Mouse (Mus musculus) midbrain, embryonic 15.5 days (tissue): Measurements from ENCODE around the gene Spata32. TPM values are rescaled to one million over a fixed set of nuclear protein-coding genes. Genes with fewer than 3 reads are reported as not detected.

Experiments
- ATAC-seq: fragments of 200-750 bp; cut with Nextera tagmentation; replicated peaks from 2 replicates; pipeline ENCODE4 v1.8.0; 2017; ENCODE audit warnings: moderate TSS enrichment
- H3K27ac ChIP-seq: fragments of 300-500 bp; sonication (generic); 2 replicates; pipeline ENCODE4 v1.5.1; 2015; ENCODE audit warnings: mild to moderate bottlenecking, inconsistent platforms
- H3K27me3 ChIP-seq: fragments of 300-500 bp; sonication (generic); replicated peaks from 2 replicates; pipeline ENCODE4 v1.6.1; 2015; ENCODE audit warnings: inconsistent platforms
- H3K36me3 ChIP-seq: fragments of 300-500 bp; sonication (generic); replicated peaks from 2 replicates; pipeline ENCODE4 v1.6.1; 2015; ENCODE audit warnings: inconsistent platforms
- H3K4me1 ChIP-seq: fragments of 300-500 bp; sonication (generic); 2 replicates; pipeline ENCODE4 v1.6.1; 2015; ENCODE audit warnings: inconsistent platforms
- H3K4me2 ChIP-seq: fragments of 300-500 bp; sonication (generic); 2 replicates; pipeline ENCODE4 v1.6.1; 2015; ENCODE audit warnings: inconsistent platforms, mild to moderate bottlenecking, moderate library complexity
- H3K4me3 ChIP-seq: fragments of 300-500 bp; sonication (generic); 2 replicates; pipeline ENCODE4 v1.5.1; 2015; ENCODE audit warnings: mild to moderate bottlenecking, inconsistent platforms
- H3K9ac ChIP-seq: fragments of 300-500 bp; sonication (generic); 2 replicates; pipeline ENCODE4 v1.6.1; 2015; ENCODE audit warnings: mild to moderate bottlenecking, inconsistent platforms
- H3K9me3 ChIP-seq: fragments of 300-500 bp; sonication (generic); 2 replicates; pipeline ENCODE4 v1.6.1; 2016; ENCODE audit warnings: inconsistent platforms
- WGBS: fragments of 180-500 bp; shearing (Covaris S2); methylation state at CpG from one replicate; pipeline ENCODE4 v1.1.7; 2015; ENCODE audit warnings: mixed read lengths; 5-methylcytosine and 5-hydroxymethylcytosine counted together
- polyA plus RNA-seq: library from polyadenylated mRNA; unstranded; fragments of >200 nt; fragmentation: Nextera tagmentation; extraction: Ambion mirVana; gene quantifications from 2 replicates; pipeline ENCODE4 v1.2.1, GENCODE M21; 2015

Gene Spata32
- polyA plus RNA-seq, 1 experiment from 2014 or later, result 0.71 TPM

DNA sequence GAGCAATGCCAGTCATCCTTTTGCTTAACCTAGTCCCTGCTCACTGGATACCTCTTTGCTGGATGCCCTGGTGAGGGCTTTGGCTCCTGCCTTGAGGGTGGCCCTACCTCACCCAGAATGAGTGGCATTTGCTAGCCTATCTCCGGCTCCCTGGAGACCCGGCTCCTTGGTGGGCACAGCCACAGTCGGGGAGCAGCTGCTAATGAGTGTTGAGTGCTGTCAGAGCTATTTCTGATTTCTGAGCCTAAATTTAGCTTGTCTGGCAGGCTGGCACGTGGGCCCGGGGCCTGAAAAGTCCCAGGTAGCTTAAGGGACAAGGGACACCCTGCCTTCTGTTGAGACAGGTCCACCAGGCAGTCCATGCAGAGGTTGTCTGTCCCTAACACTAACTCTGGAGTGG, 41.0 kb downstream of the Spata32 start:
- no peak for ATAC-seq
- Histone ChIP-seq H3K36me3 (no peaks in the 10 kb centered on the region), H3K9me3 (no peaks in the 10 kb centered on the region), H3K4me1 (peaks cover 26% of the 10 kb centered on the region), H3K9ac (no peak overlapping the region), H3K4me2 (no peak overlapping the region), H3K27ac (no peak overlapping the region), H3K4me3 (no peak overlapping the region), H3K27me3 (no peaks in the 10 kb centered on the region)
- 71% methylated on average over 5 of the region's 5 CpGs for WGBS

DNA sequence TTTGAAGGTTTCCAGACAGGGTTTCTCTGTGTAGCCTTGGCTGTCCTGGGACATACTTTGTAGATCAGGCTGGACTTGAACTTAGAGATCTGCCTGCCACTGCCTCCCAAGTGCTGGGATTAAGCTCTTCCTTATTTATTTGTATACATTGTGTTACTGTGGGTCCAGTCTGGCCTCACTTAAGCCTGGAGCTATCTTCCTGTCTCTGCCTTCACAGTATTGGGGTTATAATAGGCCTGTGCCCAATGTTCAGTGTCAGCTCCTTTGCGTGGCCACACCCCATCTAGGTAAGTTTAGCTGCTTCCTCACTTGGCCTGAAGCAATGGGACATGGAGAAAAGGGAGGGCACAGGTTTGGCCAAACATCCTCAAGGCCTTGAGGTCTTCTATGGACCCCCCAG, 41.7 kb downstream of the Spata32 start:
- H3K4me3 ChIP-seq, result no peak overlapping the region
- H3K4me2 ChIP-seq, result no peak overlapping the region
- no peaks in the 10 kb centered on the region for H3K36me3 ChIP-seq
- no peak overlapping the region for H3K27ac ChIP-seq
- H3K9me3 ChIP-seq, result no peaks in the 10 kb centered on the region
- WGBS, result 95% methylated on average over 1 of the region's 1 CpGs
- H3K27me3 ChIP-seq, result no peaks in the 10 kb centered on the region
- no peak for ATAC-seq
- H3K9ac ChIP-seq, result no peak overlapping the region
- H3K4me1 ChIP-seq, result peaks cover 34% of the 10 kb centered on the region

DNA sequence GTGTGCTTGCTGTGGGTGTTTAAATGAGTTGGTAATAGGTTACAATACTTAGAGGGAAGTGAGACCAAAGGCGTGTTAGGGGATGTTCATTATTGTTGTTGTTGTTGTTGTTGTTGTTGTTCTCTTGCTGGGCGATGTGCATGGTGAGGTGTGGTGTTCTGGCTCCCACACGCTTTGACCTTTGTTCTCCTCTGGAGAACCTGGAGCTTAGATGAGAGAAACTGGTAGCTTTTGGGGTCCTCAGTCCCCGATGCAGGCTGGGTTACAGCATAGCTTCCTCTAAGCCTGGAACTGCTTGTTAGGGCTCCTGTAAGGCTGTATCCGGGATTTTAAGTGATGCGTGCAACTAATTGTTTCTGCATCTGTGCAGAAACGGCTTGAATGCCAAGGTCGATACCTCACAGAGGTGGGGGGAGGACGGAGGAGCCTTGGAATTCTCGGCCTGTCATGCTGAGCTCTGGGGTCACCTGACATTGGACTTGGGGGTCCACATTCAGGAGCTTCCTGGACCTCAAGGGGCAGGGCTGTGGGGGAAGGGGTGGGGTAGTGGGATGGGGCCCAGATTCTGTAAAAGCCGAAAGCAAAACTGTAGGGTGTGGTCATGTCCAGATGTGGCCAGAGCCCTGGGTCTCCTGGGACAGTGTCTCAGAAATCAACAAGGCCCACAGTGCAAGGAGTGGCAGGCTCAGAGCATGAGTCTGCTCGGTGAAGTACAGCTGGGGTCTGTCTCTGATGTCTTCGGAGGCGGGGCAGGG, 42.4 kb downstream of the Spata32 start:
- no peak overlapping the region for H3K9ac ChIP-seq
- no peaks in the 10 kb centered on the region for H3K36me3 ChIP-seq
- H3K4me2 ChIP-seq, result no peak overlapping the region
- H3K4me1 ChIP-seq, result peaks cover 38% of the 10 kb centered on the region
- no peak for ATAC-seq
- H3K27me3 ChIP-seq, result no peaks in the 10 kb centered on the region
- H3K4me3 ChIP-seq, result no peak overlapping the region
- no peaks in the 10 kb centered on the region for H3K9me3 ChIP-seq
- WGBS, result 79% methylated on average over 14 of the region's 14 CpGs
- H3K27ac ChIP-seq, result no peak overlapping the region

DNA sequence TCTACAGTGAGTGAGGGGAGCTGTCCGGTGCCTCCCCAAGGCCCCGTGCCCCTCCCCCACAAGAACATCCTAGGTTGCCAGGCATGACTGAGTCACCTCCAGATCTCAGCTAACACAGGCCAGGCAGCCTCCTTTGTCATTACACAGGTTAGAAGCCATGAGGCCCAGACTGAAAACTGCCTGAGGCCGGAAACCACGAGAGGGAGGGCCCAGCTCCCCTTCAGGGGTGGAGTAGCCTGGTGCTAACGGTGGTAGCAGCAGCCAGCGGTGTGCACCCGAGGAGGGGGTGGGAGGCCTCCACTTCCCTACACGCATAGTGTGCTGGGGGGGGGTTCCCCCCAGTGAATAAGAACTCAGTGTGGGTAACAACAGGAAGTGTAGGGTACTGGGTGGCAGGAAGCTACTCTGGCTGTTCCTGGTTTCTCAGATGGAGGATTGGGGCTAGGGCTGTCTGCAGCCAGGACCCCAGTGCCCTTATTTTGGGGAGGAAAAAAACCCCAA, 43.3 kb downstream of the Spata32 start:
- Histone ChIP-seq H3K27ac (no peak overlapping the region), H3K36me3 (no peaks in the 10 kb centered on the region), H3K9me3 (no peaks in the 10 kb centered on the region), H3K4me1 (peaks cover 44% of the 10 kb centered on the region), H3K4me3 (no peak overlapping the region), H3K4me2 (no peak overlapping the region), H3K27me3 (no peaks in the 10 kb centered on the region), H3K9ac (no peak overlapping the region)
- 60% methylated on average over 8 of the region's 8 CpGs for WGBS
- no peak for ATAC-seq

DNA sequence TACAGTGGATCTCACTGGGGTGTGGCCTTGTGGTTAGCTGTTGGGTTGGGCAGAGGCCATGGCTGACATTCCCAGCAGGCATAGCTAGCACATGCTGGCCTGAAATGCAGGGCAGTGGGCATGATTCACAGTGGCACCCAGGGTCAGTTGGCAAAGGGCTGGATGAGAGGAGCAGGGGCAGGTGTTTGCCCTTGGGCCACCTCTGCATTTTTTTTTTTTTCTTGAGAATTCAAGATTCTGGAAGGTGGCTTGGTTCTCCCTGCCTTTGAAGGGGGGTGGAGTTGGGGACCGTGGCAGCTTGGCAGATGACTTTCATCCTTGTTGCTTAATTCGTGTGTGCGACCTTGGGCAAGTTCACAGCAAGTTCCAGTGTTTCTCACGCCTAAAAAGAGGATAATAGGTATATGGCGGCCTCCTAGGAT, 43.8 kb downstream of the Spata32 start:
- Histone ChIP-seq H3K4me2 (no peak overlapping the region), H3K9me3 (no peaks in the 10 kb centered on the region), H3K4me1 (peaks cover 49% of the 10 kb centered on the region), H3K9ac (no peak overlapping the region), H3K27me3 (no peaks in the 10 kb centered on the region; the same call in 1 of the 2 replicates), H3K36me3 (no peaks in the 10 kb centered on the region), H3K27ac (no peak overlapping the region), H3K4me3 (no peak overlapping the region)
- 78% methylated on average over 5 of the region's 5 CpGs for WGBS
- ATAC-seq, result no peak

DNA sequence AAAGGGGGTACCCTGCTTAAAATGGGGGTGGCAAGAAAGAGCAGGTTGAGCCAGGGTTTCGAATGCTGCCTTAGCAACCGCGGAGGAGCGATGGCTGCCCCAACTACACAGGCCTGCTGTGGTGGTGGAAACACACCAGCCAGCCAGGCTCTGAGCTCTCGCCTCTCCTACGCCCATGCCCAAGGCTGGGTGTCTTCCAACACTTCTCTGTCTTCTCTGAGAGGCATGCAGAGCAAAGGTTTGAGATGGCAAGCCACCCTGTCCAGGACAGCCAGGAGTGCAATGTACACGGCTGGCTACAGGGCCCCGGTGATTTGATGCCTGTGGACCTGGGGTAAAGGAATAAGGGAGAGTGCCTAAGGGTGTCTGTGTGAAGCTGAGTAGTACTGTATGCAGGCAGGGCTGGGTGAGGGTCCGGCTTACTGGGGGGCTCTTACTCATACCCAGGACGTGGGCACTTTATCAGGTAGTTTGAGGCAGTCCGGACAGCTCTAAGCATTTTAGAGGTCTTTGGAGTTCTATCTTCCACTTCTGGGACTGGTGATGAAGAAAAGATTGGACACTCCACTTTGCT, 44.4 kb downstream of the Spata32 start:
- 93% methylated on average over 11 of the region's 11 CpGs for WGBS
- Histone ChIP-seq H3K4me3 (no peak overlapping the region), H3K27ac (no peak overlapping the region), H3K4me2 (no peak overlapping the region), H3K9ac (no peak overlapping the region), H3K36me3 (no peaks in the 10 kb centered on the region), H3K27me3 (no peaks in the 10 kb centered on the region; the same call in 1 of the 2 replicates), H3K4me1 (peaks cover 55% of the 10 kb centered on the region), H3K9me3 (no peaks in the 10 kb centered on the region)
- no peak for ATAC-seq

DNA sequence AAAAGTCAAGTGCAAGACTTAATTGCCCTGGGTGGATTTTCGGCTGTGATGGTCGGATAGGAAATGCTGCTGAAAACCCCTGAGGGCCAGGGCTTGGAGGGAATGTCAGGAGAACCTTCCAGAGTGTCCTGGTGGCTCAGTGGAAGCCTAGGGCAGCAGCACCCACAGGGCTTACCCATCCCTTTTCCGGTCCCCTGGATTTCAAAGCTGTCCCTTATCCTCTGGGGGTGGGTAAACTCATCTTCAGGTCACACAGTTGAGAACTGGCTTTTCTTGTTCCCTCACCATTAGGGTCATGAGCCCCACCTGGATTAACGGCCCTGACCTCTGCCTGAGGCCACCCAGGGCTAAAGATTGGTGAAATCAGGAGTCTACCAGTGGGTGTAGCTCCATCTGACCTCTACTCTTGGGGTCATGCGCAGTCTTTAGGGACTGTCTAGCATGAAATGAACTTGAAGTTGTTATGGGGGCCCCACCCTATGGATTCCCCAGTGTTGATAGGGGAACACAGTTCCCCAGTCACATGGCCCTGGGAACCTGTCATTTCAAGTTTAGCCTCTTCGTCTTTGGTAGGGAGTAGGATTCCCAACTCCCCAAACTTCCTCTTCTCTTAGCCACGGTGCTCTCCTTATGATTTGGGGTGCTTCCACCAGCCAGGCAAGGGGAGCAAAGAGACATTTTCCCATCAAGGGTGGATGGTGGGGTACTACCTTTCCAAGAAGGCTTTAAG, 45.0 kb downstream of the Spata32 start:
- Histone ChIP-seq H3K27ac (no peak overlapping the region), H3K9ac (0 out of 2 replicates have a peak overlapping the region, but pooled peaks have one; percentile 2), H3K27me3 (no peaks in the 10 kb centered on the region; the same call in 1 of the 2 replicates), H3K4me1 (peaks cover 56% of the 10 kb centered on the region), H3K4me3 (no peak overlapping the region; the same call in 1 of the 2 replicates), H3K4me2 (peak overlapping the region; percentile 86), H3K9me3 (no peaks in the 10 kb centered on the region), H3K36me3 (no peaks in the 10 kb centered on the region)
- no peak for ATAC-seq
- 84% methylated on average over 7 of the region's 7 CpGs for WGBS

DNA sequence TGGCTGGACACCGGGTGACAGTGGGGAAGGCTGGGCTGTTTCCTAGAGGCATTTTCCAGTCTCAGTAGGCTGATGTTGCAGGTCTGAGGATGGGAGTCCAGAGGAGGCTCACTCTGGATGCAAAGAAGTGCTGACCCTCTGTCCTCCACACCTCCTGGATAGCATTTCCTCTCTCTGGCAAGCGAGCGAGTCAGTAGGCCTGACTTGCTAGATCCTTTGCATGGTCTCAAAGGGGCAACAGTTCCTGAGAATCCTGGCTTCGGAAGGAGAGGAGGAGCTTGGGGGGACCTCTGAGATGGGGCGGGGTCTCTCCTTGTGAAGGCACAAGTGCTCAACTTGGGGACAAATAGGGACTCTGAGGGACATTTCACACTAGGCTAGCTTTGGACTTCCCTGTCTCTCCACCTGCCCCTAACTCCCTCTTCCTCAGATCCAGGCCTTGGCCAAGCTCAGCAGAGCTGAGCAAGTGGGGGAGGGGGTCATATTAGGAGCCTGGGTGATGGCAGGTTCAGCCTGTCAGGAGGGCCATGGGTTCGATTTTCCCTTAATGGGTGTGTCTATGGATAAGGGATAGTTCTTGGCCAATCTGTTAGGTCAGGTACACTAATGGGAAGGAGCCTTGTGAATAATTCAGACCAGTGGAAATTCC, 45.7 kb downstream of the Spata32 start:
- no peak for ATAC-seq
- no peaks in the 10 kb centered on the region; the same call in 1 of the 2 replicates for H3K27me3 ChIP-seq
- WGBS, result 67% methylated on average over 6 of the region's 6 CpGs
- H3K27ac ChIP-seq, result no peak overlapping the region
- H3K9ac ChIP-seq, result 0 out of 2 replicates have a peak overlapping the region, but pooled peaks have one; percentile 80
- peak overlapping the region; percentile 54 for H3K4me3 ChIP-seq
- no peaks in the 10 kb centered on the region for H3K9me3 ChIP-seq
- H3K36me3 ChIP-seq, result no peaks in the 10 kb centered on the region
- H3K4me2 ChIP-seq, result peak overlapping the region; percentile 86
- peaks cover 56% of the 10 kb centered on the region for H3K4me1 ChIP-seq

DNA sequence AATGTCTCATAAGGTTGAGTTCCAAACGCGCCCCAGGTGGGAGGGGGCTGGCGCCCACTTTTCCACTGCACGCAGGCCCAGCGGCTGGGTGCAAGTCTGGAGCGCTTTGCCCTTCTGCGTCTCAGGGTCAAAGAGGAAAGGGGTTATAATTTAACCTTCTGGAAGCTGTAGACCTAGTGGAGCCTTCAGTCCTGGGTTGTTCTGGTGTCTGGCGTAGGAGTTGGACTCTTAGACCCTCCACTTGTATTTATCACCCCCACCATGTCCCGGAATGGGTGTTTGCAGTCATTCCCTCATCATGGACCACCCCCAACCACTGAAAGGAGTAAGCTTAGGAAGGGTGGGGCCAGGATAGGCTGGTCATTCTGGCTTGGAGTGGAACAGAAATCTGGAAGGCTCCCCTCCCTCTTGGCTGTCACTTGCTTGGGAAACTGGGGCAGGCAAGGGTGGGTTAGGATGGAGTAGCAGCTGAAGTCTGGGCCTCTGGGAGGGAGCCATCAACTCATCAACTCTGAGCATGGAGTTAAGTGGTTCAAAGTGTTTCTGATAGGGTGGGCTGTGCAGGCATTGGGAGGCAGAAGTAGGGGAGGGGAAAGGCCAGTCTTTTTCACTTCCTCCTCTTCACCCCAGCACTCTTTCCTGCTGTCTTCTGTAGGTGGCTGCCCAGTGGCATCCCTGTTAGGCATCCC, 46.4 kb downstream of the Spata32 start:
- no peaks in the 10 kb centered on the region for H3K36me3 ChIP-seq
- no peak for ATAC-seq
- H3K4me3 ChIP-seq, result peak overlapping the region; percentile 54
- WGBS, result 51% methylated on average over 9 of the region's 9 CpGs
- H3K27ac ChIP-seq, result no peak overlapping the region
- peak overlapping the region; percentile 86 for H3K4me2 ChIP-seq
- H3K27me3 ChIP-seq, result peaks cover 3% of the 10 kb centered on the region; the same call in 1 of the 2 replicates
- H3K9me3 ChIP-seq, result no peaks in the 10 kb centered on the region
- peak overlapping the region; percentile 80; the same call in 1 of the 2 replicates for H3K9ac ChIP-seq
- peaks cover 56% of the 10 kb centered on the region for H3K4me1 ChIP-seq

DNA sequence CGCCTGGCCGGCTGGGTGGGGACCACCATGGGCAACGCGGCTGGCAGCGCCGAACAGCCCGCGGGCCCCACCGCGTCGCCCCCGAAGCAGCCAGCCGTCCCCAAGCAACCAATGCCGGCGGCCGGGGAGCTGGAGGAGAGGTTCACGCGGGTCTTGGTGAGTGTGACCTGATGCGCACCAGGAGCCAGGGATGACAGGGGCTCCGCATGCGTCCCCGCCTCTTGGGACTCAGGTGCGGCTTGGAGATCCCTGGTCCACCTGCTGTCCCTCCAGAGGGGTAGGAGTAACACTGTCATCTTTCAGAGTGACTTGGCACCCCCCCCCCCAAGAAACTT, 47.0 kb downstream of the Spata32 start:
- no peaks in the 10 kb centered on the region for H3K9me3 ChIP-seq
- H3K4me3 ChIP-seq, result peak overlapping the region; percentile 54
- H3K27ac ChIP-seq, result peak overlapping the region; percentile 72; the same call in 1 of the 2 replicates
- ATAC-seq, result no peak
- H3K4me2 ChIP-seq, result peak overlapping the region; percentile 86
- H3K27me3 ChIP-seq, result peaks cover 3% of the 10 kb centered on the region; the same call in 1 of the 2 replicates
- 2% methylated on average over 23 of the region's 23 CpGs for WGBS
- H3K9ac ChIP-seq, result peak overlapping the region; percentile 80
- H3K36me3 ChIP-seq, result no peaks in the 10 kb centered on the region
- peaks cover 56% of the 10 kb centered on the region for H3K4me1 ChIP-seq

DNA sequence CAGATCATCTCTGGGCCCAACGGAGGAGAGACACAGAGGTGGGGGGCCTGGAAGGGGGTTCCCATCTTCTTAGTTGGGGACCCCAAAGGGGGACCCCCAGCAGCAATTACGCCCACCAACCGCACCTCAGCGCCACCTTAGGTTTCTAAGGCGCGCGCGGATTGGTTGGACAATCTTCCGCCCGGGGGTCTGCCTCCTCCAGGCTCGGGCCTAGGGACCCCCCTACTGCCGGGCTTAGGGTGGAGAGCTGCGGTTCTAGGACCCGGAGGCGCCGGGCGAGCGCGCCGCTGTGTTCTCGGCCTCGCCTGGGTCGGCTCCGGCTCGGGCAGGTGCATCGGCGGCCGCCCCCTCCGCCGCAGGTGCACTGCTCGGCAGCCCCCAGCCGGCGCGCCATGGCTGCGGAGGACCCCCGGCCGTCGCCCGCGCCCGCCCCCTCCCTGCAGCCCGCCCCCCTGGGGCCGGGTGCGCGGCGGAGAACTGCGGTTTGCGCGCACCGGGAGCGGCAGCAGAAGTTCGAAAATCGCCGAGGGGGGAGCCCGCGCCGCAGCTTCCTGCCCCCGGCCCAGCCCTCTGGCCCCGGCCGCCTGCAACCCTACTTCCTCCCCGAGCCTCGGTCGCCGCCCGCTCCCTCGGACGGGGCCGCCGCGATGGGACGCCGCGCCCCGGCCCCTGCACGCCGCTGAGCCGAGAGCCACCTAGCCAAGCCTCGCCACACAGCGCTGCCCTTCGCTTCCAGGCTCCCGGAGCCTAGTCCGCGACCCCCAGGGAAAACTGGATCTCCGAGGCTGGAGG, 47.5 kb downstream of the Spata32 start, which contains the start of gene Fmnl1:
TSS of gene Fmnl1 (plus strand) at position 614 of the 792 bp plus-strand sequence.
- ATAC-seq, result peak; percentile 89
- no peaks in the 10 kb centered on the region for H3K9me3 ChIP-seq
- H3K9ac ChIP-seq, result peak within 1 kb of the TSS; percentile 80
- no peaks in the 10 kb centered on the region for H3K36me3 ChIP-seq
- peaks cover 3% of the 10 kb centered on the region; the same call in 1 of the 2 replicates for H3K27me3 ChIP-seq
- peak within 1 kb of the TSS; percentile 54 for H3K4me3 ChIP-seq
- 1% methylated on average over 31 of the region's 84 CpGs for WGBS
- H3K4me1 ChIP-seq, result peaks cover 56% of the 10 kb centered on the region
- H3K27ac ChIP-seq, result peak within 1 kb of the TSS; percentile 72
- peak within 1 kb of the TSS; percentile 86 for H3K4me2 ChIP-seq
